Mouse (Mus musculus): ENCODE data around the gene Erf. TPM values are rescaled to one million over a fixed set of nuclear protein-coding genes. Genes with fewer than 3 reads are reported as not detected.
"Not testable (repeated sequence)": the region's sequence is repeated elsewhere in the genome, so short reads cannot be mapped to it uniquely, and the experiment has no call there.

Erf gene
- polyA plus RNA-seq, 1 experiment from 2014 or later, result 28.6 TPM

DNA sequence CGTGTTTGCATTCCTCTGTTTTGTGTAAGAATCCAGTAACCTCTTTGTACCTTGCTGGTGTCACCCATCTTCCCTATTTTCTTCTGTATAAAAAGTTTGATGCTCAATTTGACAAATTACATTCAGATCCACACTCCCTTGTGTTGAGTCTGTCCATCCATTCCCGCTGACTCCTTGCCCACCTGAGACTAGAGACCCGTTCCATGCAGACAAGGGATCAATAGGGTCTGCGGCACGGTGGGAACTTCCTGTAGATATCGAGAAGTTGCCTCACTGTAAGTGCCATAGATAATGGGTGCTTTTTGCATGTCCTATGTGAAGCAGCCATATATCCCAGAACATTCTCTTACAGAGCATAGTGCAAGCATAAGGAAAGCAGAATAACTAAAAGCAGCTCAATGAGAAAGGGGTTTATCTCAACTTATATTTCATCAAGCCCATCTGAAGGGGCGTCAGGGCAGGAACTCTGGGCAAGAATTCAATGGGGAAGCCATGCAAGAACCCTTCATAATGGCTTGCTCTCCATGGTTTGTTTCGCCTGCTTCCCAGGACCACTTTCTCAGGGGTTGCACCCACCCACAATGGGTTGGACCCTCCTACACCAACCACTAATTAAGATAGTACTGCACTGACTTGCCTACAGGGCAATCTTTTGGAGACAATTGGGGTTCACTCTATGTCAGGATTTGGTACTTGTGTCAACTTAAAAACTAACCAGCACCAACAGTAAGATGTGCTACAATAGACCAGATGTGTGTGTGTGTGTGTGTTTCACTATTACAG is 15.8 kb upstream of the Erf start:
- Histone ChIP-seq H3K36me3 (ENCODE audit: control insufficient read depth, insufficient read depth, low read length) (peaks cover 3% of the 10 kb centered on the region; the same call in 1 of the 2 replicates), H3K4me3 (ENCODE audit: low read depth, low read length) (peak overlapping the region; percentile 79; the same call in 1 of the 2 replicates), H3K9me3 (ENCODE audit: control insufficient read depth, low read length) (no peaks in the 10 kb centered on the region), H3K27ac (replicated peaks; ENCODE audit: low read depth, low read length) (no peak overlapping the region), H3K9ac (ENCODE audit: low read length) (no peak overlapping the region), H3K27me3 (ENCODE audit: control insufficient read depth, insufficient read depth, low read length) (no peaks in the 10 kb centered on the region), H3K4me2 (ENCODE audit: low read depth, severe bottlenecking) (no peak overlapping the region), H3K4me1 (ENCODE audit: control insufficient read depth, insufficient read depth, low read length) (peaks cover 15% of the 10 kb centered on the region)
- WGBS, result 90% methylated on average over 8 of the region's 8 CpGs
- no peak for ATAC-seq (ENCODE audit: insufficient number of reproducible peaks, low FRiP score, low TSS enrichment, low read depth)
- DNase-seq (ENCODE audit: low spot score), result no peak

DNA sequence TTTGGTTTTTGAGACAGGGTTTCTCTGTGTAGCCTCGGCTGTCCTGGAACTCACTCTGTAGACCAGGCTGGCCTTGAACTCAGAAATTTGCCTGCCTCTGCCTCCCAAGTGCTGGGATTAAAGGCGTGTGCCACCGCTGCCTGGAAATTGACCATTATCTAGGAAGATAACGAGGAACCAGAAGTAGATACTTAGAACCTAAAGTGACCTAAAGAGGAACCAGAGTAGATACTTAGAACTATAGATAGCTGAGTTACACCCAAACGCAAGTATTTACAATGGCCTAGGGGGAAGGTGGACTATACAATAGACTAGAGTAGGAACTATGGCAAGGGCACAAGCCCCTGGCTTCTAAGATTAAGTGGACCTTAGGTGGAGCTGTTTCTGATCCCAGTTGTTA is 15.2 kb upstream of the Erf start:
- DNase-seq (ENCODE audit: low spot score); H3K27me3 ChIP-seq (ENCODE audit: control insufficient read depth, insufficient read depth, low read length); H3K9me3 ChIP-seq (ENCODE audit: control insufficient read depth, low read length); H3K9ac ChIP-seq (ENCODE audit: low read length); H3K4me3 ChIP-seq (ENCODE audit: low read depth, low read length); H3K27ac ChIP-seq (replicated peaks; ENCODE audit: low read depth, low read length); ATAC-seq (ENCODE audit: insufficient number of reproducible peaks, low FRiP score, low TSS enrichment, low read depth); H3K36me3 ChIP-seq (ENCODE audit: control insufficient read depth, insufficient read depth, low read length); H3K4me2 ChIP-seq (ENCODE audit: low read depth, severe bottlenecking): not testable (repeated sequence)
- peaks cover 15% of the 10 kb centered on the region for H3K4me1 ChIP-seq (ENCODE audit: control insufficient read depth, insufficient read depth, low read length)
- 95% methylated on average over 5 of the region's 5 CpGs for WGBS

DNA sequence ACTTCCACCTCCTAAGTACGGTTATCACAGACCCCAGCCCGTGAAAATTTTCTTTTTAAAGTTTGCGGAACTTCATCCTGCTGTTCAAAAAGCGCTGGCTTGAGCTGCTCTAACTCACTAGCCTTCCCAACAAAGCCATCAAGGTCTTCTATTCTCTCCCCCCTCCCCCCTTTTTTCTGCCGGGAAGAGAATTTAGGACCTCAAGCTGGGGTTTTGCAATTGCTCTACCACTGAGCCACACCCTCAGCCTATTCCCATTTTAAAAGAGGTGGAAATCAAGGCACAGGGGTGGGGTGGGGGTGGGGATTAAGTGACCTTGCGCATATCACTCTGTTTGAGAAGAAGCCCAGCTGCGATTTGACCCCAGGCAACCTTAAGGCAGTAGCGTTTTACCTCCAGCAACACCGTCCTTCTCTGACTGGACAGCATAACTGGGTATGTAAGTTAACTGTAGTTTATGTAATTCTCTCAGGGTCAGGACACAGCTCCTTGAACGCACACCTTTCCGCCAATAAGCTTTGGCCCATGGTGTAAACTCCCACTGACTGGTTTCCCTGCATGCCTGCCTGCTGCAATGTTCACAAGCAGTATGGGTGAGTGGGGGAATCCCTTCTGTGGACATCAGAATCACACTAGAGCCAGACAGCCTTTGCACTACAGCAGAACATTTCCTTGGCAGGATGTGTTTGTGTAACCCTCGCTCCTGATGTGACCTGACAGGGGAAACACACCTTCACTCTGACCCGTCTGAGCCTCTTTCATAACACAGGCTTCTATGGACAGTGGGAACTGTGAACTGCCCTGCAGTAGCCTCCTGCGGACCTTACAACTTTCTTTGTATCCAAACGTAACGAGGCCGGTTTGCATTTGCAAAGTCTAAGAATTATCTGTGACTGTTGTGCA is 13.7 kb upstream of the Erf start:
- ATAC-seq (ENCODE audit: insufficient number of reproducible peaks, low FRiP score, low TSS enrichment, low read depth) (no peak), DNase-seq (ENCODE audit: low spot score) (no peak)
- no peak overlapping the region for H3K27ac ChIP-seq (replicated peaks; ENCODE audit: low read depth, low read length)
- WGBS, result 29% methylated on average over 17 of the region's 17 CpGs
- H3K9ac ChIP-seq (ENCODE audit: low read length), result no peak overlapping the region
- peaks cover 11% of the 10 kb centered on the region for H3K4me1 ChIP-seq (ENCODE audit: control insufficient read depth, insufficient read depth, low read length)
- H3K9me3 ChIP-seq (ENCODE audit: control insufficient read depth, low read length), result no peaks in the 10 kb centered on the region
- H3K27me3 ChIP-seq (ENCODE audit: control insufficient read depth, insufficient read depth, low read length), result no peaks in the 10 kb centered on the region
- H3K36me3 ChIP-seq (ENCODE audit: control insufficient read depth, insufficient read depth, low read length), result no peaks in the 10 kb centered on the region
- no peak overlapping the region for H3K4me2 ChIP-seq (ENCODE audit: low read depth, severe bottlenecking)
- H3K4me3 ChIP-seq (ENCODE audit: low read depth, low read length), result no peak overlapping the region

DNA sequence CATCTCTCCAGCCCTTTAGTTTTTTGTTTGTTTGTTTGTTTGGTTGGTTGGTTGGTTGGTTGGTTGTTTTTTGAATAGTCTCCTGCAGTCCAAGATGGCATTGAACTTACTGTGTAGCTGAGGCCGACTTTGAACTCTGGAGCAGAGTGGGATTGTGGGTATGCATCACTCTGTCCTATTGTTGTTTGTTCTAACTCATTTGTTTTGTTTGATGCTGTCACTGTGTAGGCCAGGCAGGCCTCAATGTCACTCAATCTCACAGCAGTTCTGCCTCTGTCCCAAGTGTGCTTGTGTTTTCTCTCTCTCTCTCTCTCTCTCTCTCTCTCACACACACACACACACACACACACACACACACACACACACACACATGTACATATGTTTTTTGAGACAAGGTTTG is 11.3 kb upstream of the Erf start:
- 91% methylated on average over 1 of the region's 1 CpGs for WGBS

DNA sequence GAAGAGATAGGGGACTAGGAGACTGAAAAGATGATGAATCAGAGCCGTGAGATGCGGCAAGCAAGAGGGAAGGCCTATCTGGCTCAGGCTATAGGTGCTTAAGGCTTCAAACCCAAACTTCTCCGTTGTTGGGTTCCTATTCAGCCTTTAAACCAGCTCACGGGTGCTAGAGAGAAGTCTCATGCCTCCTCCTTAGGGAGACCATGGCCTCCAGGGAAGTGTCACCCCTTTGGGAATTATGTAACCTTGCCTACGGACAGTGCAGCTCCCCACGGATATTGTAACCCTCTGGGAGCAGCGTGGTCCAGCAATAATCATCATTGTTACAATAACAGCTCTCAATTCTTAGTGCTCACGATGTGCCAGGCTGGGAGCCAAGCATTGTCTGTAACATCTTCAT is 1.3 kb upstream of the Erf start:
- DNase-seq (ENCODE audit: low spot score), result no peak
- peak overlapping the region; percentile 3; the same call in 1 of the 2 replicates for H3K9ac ChIP-seq (ENCODE audit: low read length)
- H3K9me3 ChIP-seq (ENCODE audit: control insufficient read depth, low read length), result no peaks in the 10 kb centered on the region
- H3K4me2 ChIP-seq (ENCODE audit: low read depth, severe bottlenecking), result peak overlapping the region; percentile 83; the same call in 1 of the 2 replicates
- no peak overlapping the region for H3K27ac ChIP-seq (replicated peaks; ENCODE audit: low read depth, low read length)
- ATAC-seq (ENCODE audit: insufficient number of reproducible peaks, low FRiP score, low TSS enrichment, low read depth), result no peak
- no peaks in the 10 kb centered on the region for H3K36me3 ChIP-seq (ENCODE audit: control insufficient read depth, insufficient read depth, low read length)
- peaks cover 27% of the 10 kb centered on the region for H3K4me1 ChIP-seq (ENCODE audit: control insufficient read depth, insufficient read depth, low read length)
- H3K4me3 ChIP-seq (ENCODE audit: low read depth, low read length), result peak overlapping the region; percentile 99; the same call in 1 of the 2 replicates
- no peaks in the 10 kb centered on the region for H3K27me3 ChIP-seq (ENCODE audit: control insufficient read depth, insufficient read depth, low read length)
- 14% methylated on average over 8 of the region's 8 CpGs for WGBS

More for the DNA sequence above, 11.3 kb upstream of the Erf start:
- ATAC-seq (ENCODE audit: insufficient number of reproducible peaks, low FRiP score, low TSS enrichment, low read depth), result no peak
- no peaks in the 10 kb centered on the region for H3K27me3 ChIP-seq (ENCODE audit: control insufficient read depth, insufficient read depth, low read length)
- peaks cover 4% of the 10 kb centered on the region for H3K4me1 ChIP-seq (ENCODE audit: control insufficient read depth, insufficient read depth, low read length)
- no peak for DNase-seq (ENCODE audit: low spot score)
- H3K9ac ChIP-seq (ENCODE audit: low read length), result no peak overlapping the region
- H3K4me2 ChIP-seq (ENCODE audit: low read depth, severe bottlenecking), result no peak overlapping the region
- H3K36me3 ChIP-seq (ENCODE audit: control insufficient read depth, insufficient read depth, low read length), result no peaks in the 10 kb centered on the region
- H3K9me3 ChIP-seq (ENCODE audit: control insufficient read depth, low read length), result no peaks in the 10 kb centered on the region
- H3K4me3 ChIP-seq (ENCODE audit: low read depth, low read length), result no peak overlapping the region
- no peak overlapping the region for H3K27ac ChIP-seq (replicated peaks; ENCODE audit: low read depth, low read length)

DNA sequence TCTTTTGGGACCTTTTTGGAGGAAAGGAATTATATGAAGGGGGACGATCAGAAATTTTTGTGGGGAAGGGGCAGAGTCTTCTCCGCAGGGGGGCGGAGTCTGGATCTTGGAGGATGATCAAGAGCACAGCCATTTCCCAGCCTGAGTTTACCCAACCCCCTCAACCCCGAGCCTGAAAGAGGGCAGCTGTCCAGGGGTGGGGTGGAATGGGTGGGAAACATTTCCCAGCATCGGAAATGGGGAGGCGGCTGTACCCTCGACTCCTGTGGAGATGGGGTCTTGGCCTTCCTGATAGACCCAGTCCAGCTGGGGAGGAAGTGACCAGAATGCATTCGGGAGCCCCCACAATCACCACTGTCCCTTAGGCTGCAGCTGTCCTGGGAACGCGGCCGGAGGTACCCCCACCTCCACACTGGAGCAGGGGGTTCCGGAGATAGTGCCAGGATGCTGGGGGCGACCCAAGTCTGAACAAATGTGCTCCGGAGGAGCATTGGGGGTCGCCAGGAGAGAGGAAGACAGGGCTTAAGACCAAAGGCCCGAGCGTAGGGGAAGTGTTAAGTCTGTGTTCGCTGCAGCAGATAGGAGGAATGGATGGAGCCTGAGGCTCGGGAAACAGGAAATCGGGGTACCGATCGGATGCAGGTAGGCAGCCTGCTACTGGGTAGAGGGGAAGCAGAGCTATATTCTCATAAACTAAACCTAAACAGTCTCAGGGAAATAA is 670 bp upstream of the Erf start:
- Histone ChIP-seq H3K4me1 (ENCODE audit: control insufficient read depth, insufficient read depth, low read length) (peaks cover 33% of the 10 kb centered on the region), H3K4me3 (ENCODE audit: low read depth, low read length) (peak overlapping the region; percentile 99), H3K9me3 (ENCODE audit: control insufficient read depth, low read length) (no peaks in the 10 kb centered on the region), H3K9ac (ENCODE audit: low read length) (peak overlapping the region; percentile 42; the same call in 1 of the 2 replicates), H3K4me2 (ENCODE audit: low read depth, severe bottlenecking) (peak overlapping the region; percentile 83), H3K36me3 (ENCODE audit: control insufficient read depth, insufficient read depth, low read length) (0 out of 2 replicates have a peak, but pooled peaks cover 3% of the 10 kb centered on the region), H3K27me3 (ENCODE audit: control insufficient read depth, insufficient read depth, low read length) (no peaks in the 10 kb centered on the region), H3K27ac (replicated peaks; ENCODE audit: low read depth, low read length) (peak overlapping the region; percentile 66)
- 3% methylated on average over 22 of the region's 22 CpGs for WGBS
- peak; percentile 74 for DNase-seq (ENCODE audit: low spot score)
- ATAC-seq (ENCODE audit: insufficient number of reproducible peaks, low FRiP score, low TSS enrichment, low read depth), result no peak

DNA sequence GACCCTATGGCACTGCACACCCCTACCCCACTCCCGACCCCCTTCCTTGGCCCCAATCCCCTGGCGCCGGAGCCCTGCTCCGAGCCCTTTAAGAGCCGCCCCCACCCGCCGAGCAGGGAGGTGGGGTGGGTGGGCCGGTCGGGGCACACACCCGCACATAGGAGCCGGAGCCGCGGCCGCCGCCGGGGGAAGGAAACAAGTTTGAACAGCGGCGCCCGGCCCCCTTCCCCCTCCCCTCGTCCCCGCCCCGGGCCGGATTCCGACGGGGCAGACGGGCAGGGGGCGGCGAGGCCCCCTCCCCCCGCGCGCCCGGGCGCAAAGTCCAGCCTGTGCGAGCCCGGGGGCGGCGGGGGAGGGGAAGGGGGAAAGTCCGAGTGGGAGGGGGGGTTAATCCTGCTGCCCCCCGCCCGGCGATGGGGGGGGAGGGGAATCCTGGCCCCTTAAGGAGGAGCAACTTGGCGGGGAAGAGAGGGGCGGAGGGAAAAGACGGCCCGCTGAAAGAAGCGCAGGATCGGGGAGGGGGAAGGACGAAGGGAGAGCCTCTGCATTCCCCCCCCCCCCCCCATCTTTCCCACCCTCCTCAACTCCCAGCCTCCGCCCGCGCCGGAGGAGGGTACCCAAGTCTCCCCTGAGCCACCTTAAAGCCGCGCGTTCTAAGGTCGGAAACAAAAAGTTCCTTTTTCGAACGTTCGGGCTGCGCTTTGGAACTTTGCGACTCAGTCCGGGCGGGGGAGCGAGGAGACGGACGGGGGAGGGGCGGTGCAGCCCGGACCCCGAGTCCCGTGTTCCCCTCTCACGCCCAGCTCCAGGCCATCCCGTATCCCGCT is 1.0 kb downstream of the Erf start:
- H3K9ac ChIP-seq (ENCODE audit: low read length), result peak overlapping the region; percentile 88
- peak overlapping the region; percentile 99 for H3K27ac ChIP-seq (replicated peaks; ENCODE audit: low read depth, low read length)
- ATAC-seq (ENCODE audit: insufficient number of reproducible peaks, low FRiP score, low TSS enrichment, low read depth), result peak; percentile 65
- H3K36me3 ChIP-seq (ENCODE audit: control insufficient read depth, insufficient read depth, low read length), result peaks cover 8% of the 10 kb centered on the region
- H3K27me3 ChIP-seq (ENCODE audit: control insufficient read depth, insufficient read depth, low read length), result no peaks in the 10 kb centered on the region
- H3K4me3 ChIP-seq (ENCODE audit: low read depth, low read length), result peak overlapping the region; percentile 99
- H3K4me1 ChIP-seq (ENCODE audit: control insufficient read depth, insufficient read depth, low read length), result peaks cover 33% of the 10 kb centered on the region
- peak overlapping the region; percentile 83 for H3K4me2 ChIP-seq (ENCODE audit: low read depth, severe bottlenecking)
- 0% methylated on average over 46 of the region's 73 CpGs for WGBS
- H3K9me3 ChIP-seq (ENCODE audit: control insufficient read depth, low read length), result no peaks in the 10 kb centered on the region
- peak; percentile 90 for DNase-seq (ENCODE audit: low spot score)
